Comparison of ENCODE assay signal across 8 mouse cellular contexts in the genomic region with DNA sequence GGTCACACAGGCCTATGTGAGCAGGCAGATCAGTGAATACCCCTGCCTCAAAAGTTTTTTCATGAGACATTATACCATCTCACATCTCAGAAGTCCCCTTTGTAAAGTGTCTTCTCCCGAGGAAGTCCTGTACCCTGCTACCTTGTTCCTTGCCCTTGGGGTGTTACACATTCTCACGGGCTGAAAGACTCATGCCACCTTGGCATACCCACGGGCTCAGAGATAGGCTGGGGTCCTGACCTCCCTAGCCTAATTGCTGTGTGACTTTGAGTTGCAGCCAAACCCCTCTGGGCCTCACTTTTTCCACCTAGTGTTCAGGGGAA. TPM values are rescaled to one million over a fixed set of nuclear protein-coding genes. Genes with fewer than 3 reads are reported as not detected.
A peak's percentile ranks its signal among the peaks of the same experiment; 100 is the strongest.
DNase-seq lines count a peak whose midpoint lies in the region; ATAC-seq and TF ChIP-seq lines count a peak whose summit lies in the region.

No protein-coding gene starts in this region.

- no peak for ATAC-seq in heart, embryonic 15.5 days (replicated peaks; ENCODE audit: insufficient number of reproducible peaks, insufficient read depth, low FRiP score, low read depth)

- intact Hi-C loops in left cerebral cortex, postnatal 10 days (cut with DNase I), result no loop called here

- H3K27ac ChIP-seq in heart, embryonic 15.5 days, result peak overlapping the region; percentile 70
- H3K27ac ChIP-seq in ES-E14 (ENCODE audit: insufficient read depth, low read depth, low read length, poor library complexity, severe bottlenecking), result no peak overlapping the region
- H3K27ac ChIP-seq in hindbrain, embryonic 10.5 days, result peak overlapping the region; percentile 93
- H3K27ac ChIP-seq in macrophage, result no peak overlapping the region

- H3K9me3 ChIP-seq in heart, embryonic 15.5 days (replicated peaks), result no peaks in the 10 kb centered on the region
- H3K9me3 ChIP-seq in ES-E14 (ENCODE audit: control insufficient read depth, insufficient read depth, low read depth, low read length), result no peaks in the 10 kb centered on the region
- no peaks in the 10 kb centered on the region for H3K9me3 ChIP-seq in hindbrain, embryonic 10.5 days

- H3K4me3 ChIP-seq in heart, embryonic 15.5 days, result peak overlapping the region; percentile 60
- H3K4me3 ChIP-seq in ES-E14 (ENCODE audit: insufficient read depth in 1 of 2, low read depth in 1 of 2, low read length in 2 of 2, poor library complexity in 1 of 2, severe bottlenecking in 1 of 2), result peak overlapping the region; percentile 74 to 81
- peak overlapping the region; percentile 77 for H3K4me3 ChIP-seq in hindbrain, embryonic 10.5 days
- peak overlapping the region; percentile 11; the same call in 1 of the 2 replicates for H3K4me3 ChIP-seq in macrophage (ENCODE audit: inconsistent target)

- in situ Hi-C loops in ES-E14 (cut with MboI; ENCODE audit: low sequenced_read_pairs in 2 of 2, unreplicated experiment in 2 of 2), result no loop called here

- DNase-seq in heart, adult 18-20 months, result no peak
- no peak for DNase-seq in ES-E14 (ENCODE audit: low read depth, low spot score)
- no peak for DNase-seq in hindbrain, embryonic 10.5 days (ENCODE audit: low spot score)
- DNase-seq in right cerebral cortex, postnatal 36 days (ENCODE audit: low spot score in 2 of 2), result no peak
- DNase-seq in left cerebral cortex, postnatal 10 days (ENCODE audit: extremely low spot score in 1 of 2, low spot score in 2 of 2), result no peak
- DNase-seq in thymus, postnatal 36 days, result no peak

- 22% methylated on average over 3 of the region's 3 CpGs for WGBS in heart, embryonic 15.5 days
- WGBS in hindbrain, embryonic 10.5 days, result 40% methylated on average over 3 of the region's 3 CpGs
- 54% methylated on average over 3 of the region's 3 CpGs for WGBS in macrophage (ENCODE audit: missing documents)

- no peaks in the 10 kb centered on the region for H3K79me2 ChIP-seq in macrophage (ENCODE audit: inconsistent target)

- H3K4me2 ChIP-seq in heart, embryonic 15.5 days, result peak overlapping the region; percentile 83

- peak overlapping the region; percentile 86 for H3K9ac ChIP-seq in heart, embryonic 15.5 days
- peak overlapping the region; percentile 75; the same call in 1 of the 2 replicates for H3K9ac ChIP-seq in ES-E14 (ENCODE audit: insufficient read depth, low read depth, low read length, poor library complexity, severe bottlenecking)

- H3K36me3 ChIP-seq in heart, embryonic 15.5 days, result no peaks in the 10 kb centered on the region
- H3K36me3 ChIP-seq in ES-E14 (ENCODE audit: control insufficient read depth, insufficient read depth, low read length, poor library complexity, severe bottlenecking) (no peaks in the 10 kb centered on the region), macrophage (ENCODE audit: inconsistent target) (no peaks in the 10 kb centered on the region)
- no peaks in the 10 kb centered on the region for H3K36me3 ChIP-seq in hindbrain, embryonic 10.5 days

- peaks cover 44% of the 10 kb centered on the region for H3K4me1 ChIP-seq in heart, embryonic 15.5 days (replicated peaks)
- peaks cover 3 to 29% of the 10 kb centered on the region in 2 experiments for H3K4me1 ChIP-seq in ES-E14 (ENCODE audit: control insufficient read depth in 2 of 2, insufficient read depth in 2 of 2, low read length in 2 of 2, poor library complexity in 1 of 2)
- peaks cover 37% of the 10 kb centered on the region for H3K4me1 ChIP-seq in hindbrain, embryonic 10.5 days (replicated peaks)

- no peaks in the 10 kb centered on the region for H3K27me3 ChIP-seq in heart, embryonic 15.5 days
- peaks cover 29% of the 10 kb centered on the region for H3K27me3 ChIP-seq in hindbrain, embryonic 10.5 days (ENCODE audit: insufficient read depth, poor library complexity, severe bottlenecking)

TF ChIP-seq in ES-E14, 5 proteins besides CTCF, POLR2A, EP300 and RAD21:
- TF ChIP-seq MAFK (IDR thresholded peaks at IDR 0.05; ENCODE audit: insufficient read depth, low read depth, low read length) (no peak), ZNF384 (IDR thresholded peaks at IDR 0.05; ENCODE audit: low read depth, low read length) (no peak), HCFC1 (IDR thresholded peaks at IDR 0.05; ENCODE audit: borderline replicate concordance, insufficient read depth, low read length) (no peak), CHD2 (IDR thresholded peaks at IDR 0.05; ENCODE audit: low read depth, low read length) (no peak), ZC3H11A (IDR thresholded peaks at IDR 0.05; ENCODE audit: borderline replicate concordance, low read depth, low read length) (no peak)

RNA-seq across cellular contexts. Expression of a gene that starts 0.5 kb away (rescaled TPM):
- 10.6 and 12.5 TPM in 2 replicates for polyA plus RNA-seq in heart, embryonic 15.5 days (2015; fragmentation: Nextera tagmentation; extraction: Ambion mirVana)
- 10 to 100 TPM in 1 of 2 experiments, 1 to 10 TPM in 1; 7.7 to 10.5 TPM for total RNA-seq in heart, adult 18-20 months (2021)
- total RNA-seq in ES-E14 (2012; rRNA removed), result 8.5 and 12.1 TPM in 2 replicates
- 4.8 and 5.1 TPM in 2 replicates for polyA plus RNA-seq in hindbrain, embryonic 10.5 days (2016; fragmentation: Nextera tagmentation; extraction: Ambion mirVana)
- 1,000 to 10,000 TPM in 3 of 26 experiments, 100 to 1,000 TPM in 4, 10 to 100 TPM in 9, 1 to 10 TPM in 10; 1.2 to 1,725 (median 19.2) TPM for total RNA-seq in macrophage (2018; cell fraction: chromatin; rRNA removed)
- 100 to 1,000 TPM in 7 of 26 experiments, 10 to 100 TPM in 9, 1 to 10 TPM in 9, under 1 TPM in 1; 0.88 to 552 (median 14.8) TPM for total RNA-seq in macrophage (2018; cell fraction: cytosol; rRNA removed)
- 1,000 to 10,000 TPM in 2 of 26 experiments, 100 to 1,000 TPM in 7, 10 to 100 TPM in 9, 1 to 10 TPM in 7, under 1 TPM in 1; 0.94 to 1,649 (median 21.6) TPM for total RNA-seq in macrophage (2018; cell fraction: nucleus; rRNA removed)
- 6.1 to 9.4 TPM (median 7.1 TPM) in 3 replicates for polyA plus RNA-seq in macrophage (2018)
- 10 to 100 TPM; 36.8 to 40.3 TPM for total RNA-seq in left cerebral cortex, postnatal 10 days (2021)

RNA-seq across cellular contexts. Expression of a gene that starts 29.5 kb away (rescaled TPM):
- polyA plus RNA-seq in heart, embryonic 15.5 days (2015; fragmentation: Nextera tagmentation; extraction: Ambion mirVana), result 3.3 and 5.0 TPM in 2 replicates
- total RNA-seq in heart, adult 18-20 months (2021), result 1 to 10 TPM; 8.7 to 9.7 TPM
- total RNA-seq in ES-E14 (2012; rRNA removed), result 10.8 and 12.9 TPM in 2 replicates
- polyA plus RNA-seq in hindbrain, embryonic 10.5 days (2016; fragmentation: Nextera tagmentation; extraction: Ambion mirVana), result 5.5 and 5.8 TPM in 2 replicates
- total RNA-seq in macrophage (2018; cell fraction: chromatin; rRNA removed), result under 1 TPM in 9 of 26 experiments, not detected in 17; 0.29 to 0.87 (median 0.66) TPM
- 1 to 10 TPM in 1 of 26 experiments, under 1 TPM in 24, not detected in 1; 0.04 to 1.0 (median 0.21) TPM for total RNA-seq in macrophage (2018; cell fraction: cytosol; rRNA removed)
- under 1 TPM in 17 of 26 experiments, not detected in 9; 0.22 to 0.94 (median 0.65) TPM for total RNA-seq in macrophage (2018; cell fraction: nucleus; rRNA removed)
- 0.26 to 0.36 TPM in 2 of 3 replicates, not detected in the other for polyA plus RNA-seq in macrophage (2018)
- 10 to 100 TPM; 30.9 to 34.2 TPM for total RNA-seq in left cerebral cortex, postnatal 10 days (2021)

RNA-seq across cellular contexts. Expression of a gene that starts 30.5 kb away (rescaled TPM):
- 52.0 and 59.9 TPM in 2 replicates for polyA plus RNA-seq in heart, embryonic 15.5 days (2015; fragmentation: Nextera tagmentation; extraction: Ambion mirVana)
- total RNA-seq in heart, adult 18-20 months (2021), result 10 to 100 TPM; 20.0 to 21.3 TPM
- total RNA-seq in ES-E14 (2012; rRNA removed), result 116 and 119 TPM in 2 replicates
- 79.0 and 82.1 TPM in 2 replicates for polyA plus RNA-seq in hindbrain, embryonic 10.5 days (2016; fragmentation: Nextera tagmentation; extraction: Ambion mirVana)
- 10 to 100 TPM in 15 of 26 experiments, 1 to 10 TPM in 11; 3.2 to 27.1 (median 11.0) TPM for total RNA-seq in macrophage (2018; cell fraction: chromatin; rRNA removed)
- total RNA-seq in macrophage (2018; cell fraction: cytosol; rRNA removed), result 10 to 100 TPM; 10.5 to 25.7 (median 19.1) TPM
- 10 to 100 TPM in 20 of 26 experiments, 1 to 10 TPM in 6; 6.5 to 19.8 (median 11.5) TPM for total RNA-seq in macrophage (2018; cell fraction: nucleus; rRNA removed)
- polyA plus RNA-seq in macrophage (2018), result 19.7 to 26.3 TPM (median 22.9 TPM) in 3 replicates
- total RNA-seq in left cerebral cortex, postnatal 10 days (2021), result 10 to 100 TPM; 38.8 to 41.9 TPM

RNA-seq across cellular contexts. Expression of a gene that starts 39.5 kb away (rescaled TPM):
- polyA plus RNA-seq in heart, embryonic 15.5 days (2015; fragmentation: Nextera tagmentation; extraction: Ambion mirVana), result 3.1 and 4.8 TPM in 2 replicates
- total RNA-seq in heart, adult 18-20 months (2021), result 1 to 10 TPM in 1 of 2 experiments, under 1 TPM in 1; 0.69 to 1.1 TPM
- 0.22 and 0.32 TPM in 2 replicates for total RNA-seq in ES-E14 (2012; rRNA removed)
- polyA plus RNA-seq in hindbrain, embryonic 10.5 days (2016; fragmentation: Nextera tagmentation; extraction: Ambion mirVana), result 0.27 and 0.39 TPM in 2 replicates
- total RNA-seq in macrophage (2018; cell fraction: chromatin; rRNA removed), result 1 to 10 TPM in 2 of 26 experiments, under 1 TPM in 11, not detected in 13; 0.35 to 1.2 (median 0.49) TPM
- not detected for total RNA-seq in macrophage (2018; cell fraction: cytosol; rRNA removed)
- total RNA-seq in macrophage (2018; cell fraction: nucleus; rRNA removed), result 1 to 10 TPM in 1 of 26 experiments, under 1 TPM in 3, not detected in 22; 0.39 to 1.3 (median 0.60) TPM
- not detected in 3 replicates for polyA plus RNA-seq in macrophage (2018)
- total RNA-seq in left cerebral cortex, postnatal 10 days (2021), result under 1 TPM in 1 of 2 experiments, not detected in 1; 0.30 TPM

Comparison
In these comparisons a context has a peak if more than half of its experiments do, and no peak if none do; other contexts are left out.
1. H3K27ac ChIP-seq: peak in heart, embryonic 15.5 days (single experiment) and hindbrain, embryonic 10.5 days (single experiment); none in ES-E14 (single experiment) and macrophage (single experiment).
2. H3K4me3 ChIP-seq: peak in every context shown above with its lines; median percentile 78 in ES-E14; 77 in hindbrain, embryonic 10.5 days; 60 in heart, embryonic 15.5 days; 11 in macrophage.